Mouse (Mus musculus): Measurements from ENCODE around the gene 1700019N19Rik.

The 1700019N19Rik gene

DNA sequence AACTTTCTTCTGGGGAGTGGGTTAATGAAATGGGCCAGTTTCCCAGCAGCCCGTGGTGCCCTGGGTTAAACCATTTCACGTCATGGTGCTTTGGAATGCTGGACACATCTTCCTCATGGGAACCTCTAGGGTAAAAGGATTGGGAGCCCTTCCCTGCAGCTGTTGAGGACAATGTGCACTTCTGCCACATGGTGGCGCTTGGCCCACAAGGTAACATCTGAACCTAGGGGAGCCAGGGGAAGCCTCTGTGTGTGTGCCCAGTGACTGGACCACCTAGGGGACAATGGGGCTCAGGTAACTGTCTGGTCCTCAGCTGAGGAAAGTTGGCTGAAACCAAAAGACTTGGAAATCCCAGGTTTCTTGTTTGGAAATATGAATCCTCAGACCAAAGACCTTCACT is 12.1 kb upstream of the 1700019N19Rik start:
- peak; percentile 38 to 66 for DNase-seq

DNA sequence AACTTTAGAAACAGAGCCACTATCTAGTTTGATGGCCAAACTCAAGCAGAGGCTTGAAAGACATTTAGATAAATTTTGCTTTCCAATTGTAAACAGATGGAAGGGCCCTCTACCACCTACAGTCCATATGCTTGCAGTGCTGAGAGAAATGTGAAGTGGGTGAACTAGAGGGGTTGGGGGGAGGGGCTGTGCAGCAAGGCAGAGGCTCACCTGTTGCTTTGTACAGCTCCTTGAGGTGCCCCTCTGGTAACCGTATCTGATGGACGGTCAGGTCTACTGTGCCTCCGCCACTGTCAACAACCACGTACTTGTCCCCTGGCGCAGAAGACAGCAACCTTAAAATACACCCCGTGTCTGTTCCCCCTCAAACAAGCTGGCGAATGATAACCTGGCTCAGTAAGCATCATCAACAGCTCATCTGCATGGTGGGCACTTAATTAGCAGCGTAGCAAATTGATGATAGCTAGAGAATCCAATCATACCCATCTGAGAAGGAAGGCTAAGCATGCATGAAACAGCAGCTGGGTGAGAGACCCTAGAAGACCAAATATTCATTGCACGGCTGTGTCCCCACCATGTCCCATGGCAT is 11.0 kb upstream of the 1700019N19Rik start:
- DNase-seq, result no peak

DNA sequence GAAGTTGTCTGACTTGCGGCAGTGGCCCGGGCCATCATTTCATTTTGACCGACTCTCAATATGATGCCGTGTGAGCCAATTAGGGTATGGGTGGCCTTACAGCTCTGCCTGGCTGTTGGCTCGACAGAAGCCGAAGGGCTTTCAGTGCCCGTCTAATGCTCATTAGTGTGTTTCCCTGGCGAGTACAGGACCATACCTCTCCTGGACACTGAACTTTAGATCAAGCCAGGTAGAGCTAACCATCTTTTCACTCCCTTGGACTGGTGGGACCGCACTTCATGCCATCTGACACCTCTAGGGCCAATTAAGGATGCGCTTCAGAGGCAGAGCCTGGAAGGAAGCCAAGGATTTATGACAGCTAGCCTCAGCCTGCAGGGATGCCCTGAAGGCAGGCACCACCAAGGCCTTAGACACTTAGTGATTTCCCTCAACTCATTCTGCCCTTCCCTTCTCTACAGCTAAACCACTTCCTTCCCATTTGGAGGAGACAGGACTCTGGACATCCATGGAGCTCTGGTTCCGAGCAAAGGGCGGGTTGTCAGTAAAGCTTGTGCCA is 931 bp upstream of the 1700019N19Rik start:
- no peak for DNase-seq

DNA sequence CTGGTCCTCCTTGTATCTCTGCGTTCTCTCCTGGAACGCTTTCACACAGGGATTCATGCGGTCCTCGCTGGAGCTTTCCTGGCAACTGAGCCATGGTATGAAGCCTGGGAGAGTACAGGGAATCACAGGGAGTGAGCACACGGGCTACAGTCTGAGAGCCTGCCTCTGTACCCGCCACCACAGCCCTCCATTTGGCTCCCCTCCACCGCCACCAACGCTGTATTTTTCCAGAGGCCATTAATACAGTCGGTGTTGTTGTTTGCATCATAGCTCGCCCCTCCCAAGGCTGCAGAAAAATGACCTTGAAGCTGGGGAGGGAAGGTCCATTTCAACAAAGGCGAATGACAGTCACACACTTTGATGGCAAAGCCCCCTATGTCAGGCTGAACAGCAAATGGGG is 5.1 kb downstream of the 1700019N19Rik start:
- no peak for DNase-seq

DNA sequence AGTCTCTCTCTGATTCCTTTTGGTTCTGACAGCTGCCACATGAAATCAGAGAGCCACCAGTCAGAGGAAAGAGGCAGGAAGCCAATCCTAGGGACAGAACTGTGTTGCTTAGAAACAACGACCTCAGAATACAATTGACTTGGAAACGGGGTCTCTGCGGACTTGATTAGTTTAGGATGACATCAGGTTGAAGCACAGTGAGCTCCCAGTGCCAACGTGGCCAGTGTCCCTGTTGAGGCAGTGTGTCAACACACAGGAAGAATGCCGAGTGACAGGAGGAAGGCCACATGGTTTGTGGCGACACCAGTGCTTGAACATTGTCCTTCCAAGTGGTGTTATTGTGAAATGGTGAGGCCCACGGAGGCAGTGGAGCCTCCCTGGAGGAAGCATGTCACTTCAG is 10.3 kb downstream of the 1700019N19Rik start:
- no peak for DNase-seq

DNA sequence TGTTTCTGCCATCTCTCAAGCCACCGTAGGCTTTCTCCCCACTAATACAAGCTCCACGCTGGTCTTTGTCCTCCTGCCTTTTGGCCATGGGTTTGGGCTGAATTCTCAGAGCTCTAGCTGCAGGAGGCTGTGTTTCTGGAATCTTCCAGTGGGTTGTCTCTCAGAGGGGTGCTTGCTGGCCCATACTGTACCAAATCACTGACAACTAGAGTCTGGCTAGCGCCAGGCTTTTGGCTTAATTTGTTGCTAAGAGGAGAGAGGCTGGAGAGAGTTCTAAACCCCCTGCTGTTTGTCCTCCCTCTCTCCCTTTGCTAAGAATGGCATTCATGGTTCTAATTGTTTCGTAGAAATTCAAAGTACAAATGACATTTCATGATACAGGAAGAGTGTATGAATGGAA is 12.7 kb downstream of the 1700019N19Rik start:
- DNase-seq, result no peak

DNA sequence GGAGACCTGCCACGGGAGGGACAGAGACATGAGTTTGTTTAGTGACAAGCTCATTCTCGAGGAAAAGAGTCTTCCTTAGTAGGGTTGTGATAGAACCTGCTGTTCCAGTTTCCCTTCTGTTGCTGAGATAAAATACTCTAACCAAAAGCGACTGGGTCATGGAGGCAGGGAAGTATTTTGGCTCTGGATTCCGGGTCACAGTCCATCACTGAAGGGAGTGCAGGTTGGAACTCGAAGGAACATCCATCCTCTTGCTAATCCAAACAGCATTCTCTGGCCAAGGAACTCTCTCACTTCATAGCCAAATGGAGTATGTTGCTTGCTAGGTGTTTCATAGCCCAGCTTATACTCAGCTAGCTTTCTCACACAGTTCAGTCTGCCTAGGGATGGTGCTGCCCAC is 17.8 kb downstream of the 1700019N19Rik start:
- DNase-seq, result no peak

DNA sequence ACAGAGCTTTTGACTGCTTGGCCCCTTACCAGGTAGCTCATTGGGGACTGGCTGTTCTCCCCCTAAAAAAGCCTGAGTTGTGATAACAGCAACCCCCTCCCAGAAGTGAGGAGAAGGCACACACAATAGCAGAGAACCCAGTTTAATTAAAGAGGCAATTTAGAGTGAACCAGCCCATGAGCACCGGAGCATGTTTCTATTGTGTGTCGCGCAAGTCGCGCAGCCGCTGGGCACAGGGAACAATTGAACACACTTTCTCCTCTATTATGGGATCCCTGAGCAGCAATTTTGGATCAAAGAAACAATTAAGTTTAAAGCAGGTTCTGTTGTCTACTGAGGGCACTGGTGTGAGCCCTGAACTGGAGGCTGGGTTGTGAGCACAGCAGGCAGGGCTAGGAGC is 26.9 kb downstream of the 1700019N19Rik start:
- no peak for DNase-seq

DNA sequence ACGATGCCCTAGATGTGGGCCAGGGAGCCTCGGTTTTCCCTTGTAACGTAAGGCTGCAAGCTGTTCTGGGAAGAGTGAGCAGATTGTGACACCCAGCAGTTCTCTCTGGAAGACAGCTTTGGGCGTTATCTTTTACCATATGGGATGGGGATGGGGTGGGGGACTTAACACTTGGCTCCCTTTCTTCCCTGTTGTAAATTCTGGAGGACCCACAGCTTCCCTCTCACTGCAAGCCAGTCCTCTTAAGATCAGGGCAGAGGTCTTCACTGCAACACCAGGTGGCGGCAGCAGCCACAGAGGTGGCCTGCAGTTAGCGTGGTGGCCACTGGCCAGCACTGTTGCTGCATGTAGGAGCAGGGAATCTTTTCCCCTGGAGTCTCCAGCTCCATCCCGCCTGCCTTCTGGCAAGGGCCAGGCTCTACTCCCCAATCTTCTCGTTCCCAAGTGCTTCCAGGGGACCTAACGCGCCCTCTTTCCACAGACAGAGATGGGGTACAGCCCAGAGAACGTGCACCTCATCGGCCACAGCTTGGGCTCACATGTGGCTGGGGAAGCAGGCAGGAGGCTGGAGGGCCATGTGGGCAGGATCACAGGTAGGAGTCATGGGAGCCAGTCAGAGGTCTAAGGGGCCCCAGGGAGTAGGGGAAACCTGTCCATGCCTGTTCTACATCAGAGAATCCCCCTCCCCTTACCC is 31.3 kb downstream of the 1700019N19Rik start:
- no peak for DNase-seq

DNA sequence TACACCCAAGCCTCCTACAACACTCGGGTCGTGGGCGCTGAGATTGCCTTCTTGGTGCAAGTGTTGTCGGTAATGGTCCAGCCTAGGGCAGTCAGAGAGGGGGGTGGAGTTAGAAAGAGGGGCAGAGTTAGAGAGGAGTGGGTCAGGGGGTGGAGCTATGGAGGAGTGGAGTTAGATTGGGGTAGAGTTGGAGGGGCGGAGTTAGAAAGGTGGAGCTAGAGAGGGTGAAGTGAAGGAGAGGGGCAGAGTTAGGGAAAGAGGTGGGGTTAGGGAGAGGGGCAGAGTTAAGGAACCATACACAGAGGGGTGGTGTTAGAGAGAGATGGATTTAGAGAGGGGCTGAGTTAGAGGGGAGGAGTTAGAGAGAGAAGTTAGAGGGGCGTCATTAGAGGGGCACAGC is 31.9 kb downstream of the 1700019N19Rik start:
- DNase-seq, result no peak

DNA sequence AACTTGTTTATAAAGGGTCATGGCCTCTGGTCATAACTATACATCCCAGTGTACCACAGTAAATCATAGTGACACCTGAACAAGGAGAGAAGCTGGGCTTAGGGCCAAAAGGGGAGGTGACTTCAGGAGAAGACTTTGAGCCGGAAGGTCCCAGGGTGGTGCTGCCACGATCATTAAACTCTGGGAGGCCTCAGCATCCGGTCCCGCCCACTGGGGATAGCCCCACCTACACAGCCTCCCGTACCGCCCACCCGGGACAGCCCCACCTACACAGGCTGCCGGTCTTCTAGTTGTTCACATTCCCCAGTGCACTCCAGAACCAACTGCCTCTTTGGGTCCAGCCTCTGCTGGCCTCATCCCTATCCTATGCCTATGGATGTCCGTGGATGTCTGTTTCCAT is 34.8 kb downstream of the 1700019N19Rik start, which contains the start of gene Pnliprp2:
Pnliprp2 (plus strand) TSS at position 297 of the 400 bp plus-strand sequence.
- no peak for DNase-seq

DNA sequence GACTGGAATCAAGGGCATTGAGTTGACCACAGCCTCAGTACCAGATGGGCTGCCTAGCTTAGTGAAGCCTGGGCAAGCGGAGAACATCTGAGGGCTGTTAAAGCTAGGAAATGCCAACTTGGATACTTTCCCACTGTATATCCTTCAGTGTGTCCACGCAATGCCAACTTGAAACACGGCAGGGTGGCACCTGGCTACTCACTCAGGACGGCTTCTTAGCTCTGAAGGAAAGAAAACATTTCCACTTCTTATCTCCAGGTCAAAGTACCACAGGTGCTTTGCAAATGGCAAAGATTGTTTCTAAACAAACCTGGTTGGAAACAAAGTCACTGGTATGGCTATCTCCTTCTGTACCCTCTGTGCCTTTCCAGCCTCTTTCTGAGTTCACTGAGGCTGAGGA is 35.4 kb downstream of the 1700019N19Rik start:
- no peak for DNase-seq

DNA sequence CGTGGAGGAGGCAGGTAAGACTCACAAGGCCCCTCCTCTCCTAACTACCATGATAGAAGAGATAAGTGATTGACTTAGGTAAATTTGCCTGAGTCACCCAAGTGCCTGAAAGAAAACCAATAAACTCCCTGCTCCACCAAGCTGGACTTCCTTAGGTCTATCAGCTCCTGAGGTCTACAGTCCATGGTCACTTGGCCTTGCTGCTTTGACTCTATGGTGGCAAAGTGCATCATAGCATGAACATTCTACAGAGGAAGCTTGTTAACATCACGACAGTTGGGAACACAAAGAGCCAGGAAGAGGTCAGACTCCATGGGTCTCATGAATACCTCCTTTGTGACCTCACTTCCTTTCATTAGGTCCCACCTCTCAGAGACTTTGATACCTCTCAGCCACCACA is 42.8 kb downstream of the 1700019N19Rik start:
- no peak for DNase-seq

DNA sequence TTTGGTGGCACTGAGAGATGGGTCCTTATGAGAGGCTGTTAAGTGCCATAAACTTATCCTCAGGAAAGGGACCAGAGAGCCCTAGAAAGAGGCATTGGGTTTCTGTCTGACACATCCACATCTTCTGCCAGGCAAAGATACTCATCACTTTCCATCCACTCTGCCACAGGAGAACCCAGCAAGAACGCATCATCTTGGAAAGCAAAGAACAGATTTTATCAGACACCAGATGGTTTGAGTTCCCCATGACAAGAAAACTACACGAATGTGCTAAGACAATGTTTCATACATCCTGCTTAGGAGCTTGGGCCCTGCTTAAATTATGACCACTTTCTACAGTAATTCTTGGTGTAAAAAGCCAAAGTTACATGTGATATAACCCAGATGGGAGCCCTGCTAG is 43.4 kb downstream of the 1700019N19Rik start:
- DNase-seq, result no peak

DNA sequence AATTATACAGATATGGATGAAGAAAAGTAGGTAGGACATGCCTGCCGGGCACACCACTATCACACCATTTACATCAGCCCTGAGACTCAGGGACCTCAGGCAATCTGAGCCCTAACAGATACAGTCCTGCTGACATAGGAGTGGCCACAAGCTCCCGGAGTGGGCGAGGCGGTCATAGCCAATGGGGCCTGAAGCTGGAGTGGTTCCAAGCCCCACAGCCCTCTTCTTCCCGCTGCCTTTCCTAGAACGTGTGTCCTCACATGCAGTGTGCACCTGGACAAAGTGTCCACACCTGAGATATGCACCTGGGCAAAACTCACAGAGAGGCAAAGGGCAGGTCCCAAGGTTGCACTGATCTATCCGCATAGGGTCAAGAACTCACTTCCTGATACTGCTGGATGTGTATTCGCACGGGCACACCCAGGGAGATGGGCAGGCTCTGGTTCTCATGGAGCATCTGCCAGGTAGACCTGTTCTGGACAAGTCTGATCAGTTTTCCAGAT is 46.7 kb downstream of the 1700019N19Rik start:
- no peak for DNase-seq

DNA sequence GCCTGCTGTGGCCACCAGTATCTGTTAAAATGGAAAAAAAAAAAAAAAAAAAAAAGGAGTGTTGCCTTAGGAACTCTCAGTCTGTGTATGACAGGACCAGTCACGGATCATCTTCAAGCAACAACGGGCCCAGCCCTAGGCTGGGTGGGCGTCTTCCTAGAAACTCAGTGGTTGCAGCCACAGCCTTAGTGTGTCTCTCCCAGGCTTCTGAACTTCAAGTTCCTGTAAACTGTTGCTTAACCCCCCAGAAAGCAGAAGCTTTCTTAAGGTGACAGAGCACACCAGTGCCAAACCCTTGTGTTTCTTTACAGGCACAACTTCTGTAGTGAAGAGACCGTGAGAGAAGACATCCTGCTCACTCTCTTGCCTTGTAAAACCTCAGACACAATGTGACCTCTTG is 50.5 kb downstream of the 1700019N19Rik start:
- DNase-seq, result no peak

DNA sequence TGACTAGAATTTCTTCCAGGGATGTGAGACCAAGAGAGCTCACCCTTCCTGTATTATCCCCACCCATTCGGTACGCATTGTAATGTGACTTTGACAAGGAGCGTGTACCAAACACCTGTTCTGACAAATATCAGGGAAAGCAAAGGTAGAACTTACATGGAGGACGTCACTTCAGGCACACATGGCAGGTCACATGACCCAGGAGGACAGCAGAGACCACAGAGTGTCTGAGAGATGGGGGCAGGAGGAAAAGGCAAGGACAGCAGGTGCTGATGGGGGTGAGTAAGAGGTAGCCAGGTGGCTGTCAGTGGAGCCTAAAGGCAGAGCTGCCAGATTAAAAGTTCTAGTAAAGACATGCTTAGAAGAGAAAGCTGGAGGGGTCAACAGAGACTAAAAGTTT is 51.5 kb downstream of the 1700019N19Rik start:
- no peak for DNase-seq

DNA sequence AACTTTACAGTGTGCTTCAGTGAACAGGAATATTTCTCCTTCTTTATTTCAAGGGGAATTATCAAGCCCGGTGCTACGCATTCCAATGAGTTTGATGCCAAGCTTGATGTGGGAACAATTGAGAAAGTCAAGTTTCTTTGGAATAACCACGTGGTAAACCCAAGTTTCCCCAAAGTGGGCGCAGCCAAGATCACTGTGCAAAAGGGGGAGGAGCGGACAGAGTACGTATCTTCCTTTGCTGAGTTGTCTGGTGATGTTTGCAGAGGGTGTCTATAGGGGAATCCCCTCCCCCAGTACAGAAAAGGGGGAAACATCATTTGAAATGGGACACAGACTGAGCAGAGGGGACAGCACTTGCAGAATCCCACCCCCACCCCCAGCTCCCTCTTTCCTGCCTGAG is 53.2 kb downstream of the 1700019N19Rik start:
- DNase-seq, result no peak

DNA sequence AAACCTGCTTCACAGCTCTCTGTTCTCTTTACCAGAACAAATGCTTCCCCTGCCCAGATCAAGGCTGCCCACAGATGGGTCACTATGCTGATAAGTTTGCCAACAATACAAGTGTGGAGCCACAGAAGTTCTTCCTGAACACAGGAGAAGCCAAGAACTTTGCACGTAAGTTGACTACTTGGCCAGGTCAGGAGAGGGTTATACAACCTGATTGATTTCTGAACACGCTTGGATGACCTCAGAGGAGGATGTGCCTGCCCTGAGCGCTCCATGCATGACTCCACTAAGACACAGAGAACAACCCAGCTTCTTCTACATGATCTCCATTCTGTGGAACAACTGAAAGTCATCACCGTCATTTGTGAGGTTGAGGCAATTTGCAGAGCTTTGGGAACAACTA is 56.1 kb downstream of the 1700019N19Rik start:
- DNase-seq, result no peak

Measured in spleen, adult 18-20 months (tissue).